Mouse (Mus musculus): Measurements from ENCODE around the gene Kcnq1.

Gene Kcnq1

GRCm38 (mm10) chr7:143286532-143287290, 180.5 kb downstream of the Kcnq1 start:
- no peak for DNase-seq

DNA sequence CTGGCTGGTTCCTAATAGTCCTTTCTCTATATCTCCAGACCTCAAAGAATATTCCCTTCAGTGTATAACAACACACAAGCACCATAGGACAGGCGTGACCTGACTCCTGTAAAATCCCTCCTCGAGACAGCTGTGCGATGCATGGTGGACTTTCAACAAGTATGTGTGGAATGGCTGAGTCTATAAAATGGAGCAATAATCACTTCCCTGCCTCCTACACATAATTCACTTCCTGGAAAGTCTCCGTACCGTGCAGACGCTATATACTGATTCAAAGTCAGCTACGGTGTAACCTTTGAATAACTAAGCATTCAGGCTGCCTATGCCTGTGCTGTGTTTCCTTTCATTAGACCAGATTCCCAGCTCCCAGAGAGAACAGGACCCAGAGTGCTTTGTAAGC, 182.0 kb downstream of the Kcnq1 start:
- no peak for DNase-seq

GRCm38 (mm10) chr7:143289082-143289849, 183.1 kb downstream of the Kcnq1 start:
- DNase-seq, result no peak

DNA sequence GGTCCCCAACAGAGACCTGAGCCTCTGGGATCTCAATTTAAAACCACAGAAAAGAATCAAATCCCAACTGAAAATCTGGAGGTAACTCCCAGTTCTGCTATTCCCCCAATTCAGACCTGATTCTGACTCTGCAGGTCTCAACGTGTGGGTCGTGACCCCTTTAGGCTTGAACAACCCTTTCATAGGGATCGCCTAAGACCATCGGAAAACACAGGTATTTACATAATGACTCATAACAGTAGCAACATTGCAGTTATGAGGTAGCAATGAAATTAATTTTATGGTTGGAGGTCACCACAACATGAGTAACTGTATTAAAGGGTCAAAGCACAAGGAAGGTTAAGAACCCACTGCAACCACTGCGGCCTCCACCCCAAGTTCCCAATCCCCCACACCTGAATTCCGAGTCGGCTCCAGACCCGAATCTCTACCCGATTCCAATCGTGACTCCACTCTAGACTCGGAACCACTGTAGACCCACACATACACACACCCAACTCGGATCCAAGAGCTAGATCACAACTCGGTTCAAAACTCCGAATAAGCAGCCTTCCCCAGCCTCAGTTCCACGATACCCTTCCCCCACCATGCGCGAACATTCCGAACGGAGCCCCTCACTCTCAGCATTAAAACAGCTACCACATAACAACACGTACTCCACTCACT, 188.7 kb downstream of the Kcnq1 start:
- DNase-seq, result no peak

- peak; percentile 46 for DNase-seq
These were observed 189.3 kb downstream of the Kcnq1 start for GRCm38 (mm10) chr7:143295356-143296000.

GRCm38 (mm10) chr7:143296001-143296379, 189.8 kb downstream of the Kcnq1 start:
- DNase-seq, result no peak

GRCm38 (mm10) chr7:143296384-143296801, 190.2 kb downstream of the Kcnq1 start:
- DNase-seq, result peak; percentile 87

- no peak for DNase-seq
These were observed 193.9 kb downstream of the Kcnq1 start for GRCm38 (mm10) chr7:143300037-143300436.

- no peak for DNase-seq
These were observed 194.5 kb downstream of the Kcnq1 start for GRCm38 (mm10) chr7:143300681-143301080.

DNA sequence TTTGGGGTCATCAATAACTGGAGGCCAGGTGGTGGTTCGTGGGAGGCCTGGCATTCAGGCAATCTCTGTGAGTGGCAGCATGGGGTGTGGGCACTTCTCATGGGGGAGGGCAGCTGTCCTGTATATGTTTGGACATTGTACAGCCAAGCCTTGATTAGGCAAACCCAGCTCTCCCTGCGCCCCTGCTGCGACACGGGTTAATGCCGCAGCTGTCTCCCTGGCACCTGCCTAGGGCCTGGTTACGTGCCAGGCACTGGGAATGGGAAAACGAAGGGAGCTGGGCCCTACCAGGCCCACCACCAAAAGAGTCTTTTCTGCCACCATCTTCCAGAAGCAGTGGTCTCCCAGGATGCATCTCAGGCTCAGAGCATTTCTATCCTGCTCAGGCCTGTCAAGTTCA, 196.0 kb downstream of the Kcnq1 start:
- no peak for DNase-seq

DNA sequence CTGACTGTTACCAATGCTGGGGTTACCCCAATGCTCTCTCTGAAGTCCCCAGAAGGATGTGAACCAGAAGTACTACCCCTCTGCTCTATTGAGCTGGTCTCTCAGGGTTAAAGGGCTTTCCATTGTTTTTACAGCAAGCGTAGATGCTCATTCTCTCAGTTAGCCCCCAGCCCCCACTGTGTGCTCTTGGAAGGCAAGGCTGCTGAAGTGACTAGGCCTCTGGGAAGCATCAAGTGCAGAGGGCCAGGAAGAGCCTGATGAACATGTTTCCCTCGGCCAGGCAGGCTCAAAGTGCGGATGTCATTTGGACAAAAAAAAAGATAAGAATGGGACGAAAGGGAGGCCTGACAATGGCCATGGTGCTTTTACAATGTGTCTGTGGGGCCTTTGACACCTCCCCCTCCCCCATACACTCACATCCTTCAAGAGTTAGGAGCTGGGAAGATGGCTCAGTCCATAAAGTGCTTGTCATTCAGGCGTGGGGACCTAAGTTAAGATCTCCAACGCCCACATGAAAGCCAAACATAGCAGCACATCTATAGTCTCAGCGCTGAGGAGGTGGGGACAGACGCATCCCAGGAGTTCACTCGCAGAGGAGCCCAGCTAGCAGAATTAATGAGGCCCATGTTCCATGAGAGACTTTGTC, 196.6 kb downstream of the Kcnq1 start:
- no peak for DNase-seq

DNA sequence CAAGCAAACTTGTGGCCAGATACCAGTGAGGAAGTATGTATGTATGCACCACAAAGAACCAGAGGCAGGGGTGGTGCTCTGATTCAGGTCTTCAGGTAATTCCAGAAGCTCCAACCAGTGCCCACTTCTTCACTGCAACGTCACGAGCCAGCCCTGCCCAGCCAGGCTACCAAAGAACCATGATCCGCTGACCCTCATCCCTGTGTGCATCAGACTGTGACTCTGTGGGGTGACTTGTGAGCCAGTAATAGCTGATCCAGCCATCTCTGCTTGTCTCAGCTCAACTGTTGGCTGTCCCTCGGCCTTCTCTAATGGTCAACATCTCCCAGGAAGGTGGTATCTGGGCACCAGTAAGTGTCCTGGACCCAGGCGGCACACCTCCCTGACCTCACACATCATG, 197.4 kb downstream of the Kcnq1 start:
- no peak for DNase-seq

GRCm38 (mm10) chr7:143305808-143306207, 199.6 kb downstream of the Kcnq1 start:
- DNase-seq, result no peak

DNA sequence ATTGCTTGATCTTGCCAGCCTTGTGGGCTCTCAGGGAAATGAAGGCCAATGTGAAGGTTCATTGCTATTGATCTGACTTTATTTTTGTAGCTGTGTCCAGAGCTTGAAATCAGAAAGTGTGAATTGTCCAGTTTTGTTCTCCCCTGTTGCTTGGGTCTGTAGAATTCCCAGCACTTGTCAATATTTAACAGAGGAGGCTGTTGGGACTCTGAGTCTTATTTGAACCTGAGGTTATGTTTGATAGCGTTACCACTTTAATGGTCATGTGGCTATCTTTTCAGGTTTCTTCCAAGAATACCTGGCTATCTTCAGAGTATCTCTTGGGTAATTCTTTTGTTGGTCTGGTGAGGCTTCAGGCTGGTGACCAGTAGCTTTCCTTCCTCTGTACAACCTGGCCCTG, 201.8 kb downstream of the Kcnq1 start:
- no peak for DNase-seq

- DNase-seq, result no peak
These were observed 204.1 kb downstream of the Kcnq1 start for GRCm38 (mm10) chr7:143310311-143310710.

- DNase-seq, result no peak
These were observed 204.7 kb downstream of the Kcnq1 start for GRCm38 (mm10) chr7:143310847-143311246.

DNA sequence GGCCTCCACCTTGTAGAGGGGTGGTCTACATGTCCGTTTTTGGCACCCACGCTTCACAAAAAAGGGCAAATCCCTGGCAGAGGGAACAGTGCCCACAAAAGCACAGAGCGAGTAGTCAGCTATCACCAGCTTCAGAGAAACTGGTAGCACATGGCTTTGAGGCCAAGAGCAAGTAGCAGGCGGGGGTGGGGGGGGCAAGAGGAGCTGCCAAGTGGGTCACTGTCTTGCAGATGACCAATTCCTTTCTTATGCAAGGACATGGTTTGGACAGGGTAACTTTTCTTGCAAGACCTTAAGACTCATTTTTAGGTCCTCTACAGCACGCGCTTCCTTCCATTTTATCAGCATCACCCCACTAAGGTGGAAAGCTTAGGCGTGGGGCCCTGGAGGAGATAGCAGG, 205.3 kb downstream of the Kcnq1 start:
- no peak for DNase-seq

DNA sequence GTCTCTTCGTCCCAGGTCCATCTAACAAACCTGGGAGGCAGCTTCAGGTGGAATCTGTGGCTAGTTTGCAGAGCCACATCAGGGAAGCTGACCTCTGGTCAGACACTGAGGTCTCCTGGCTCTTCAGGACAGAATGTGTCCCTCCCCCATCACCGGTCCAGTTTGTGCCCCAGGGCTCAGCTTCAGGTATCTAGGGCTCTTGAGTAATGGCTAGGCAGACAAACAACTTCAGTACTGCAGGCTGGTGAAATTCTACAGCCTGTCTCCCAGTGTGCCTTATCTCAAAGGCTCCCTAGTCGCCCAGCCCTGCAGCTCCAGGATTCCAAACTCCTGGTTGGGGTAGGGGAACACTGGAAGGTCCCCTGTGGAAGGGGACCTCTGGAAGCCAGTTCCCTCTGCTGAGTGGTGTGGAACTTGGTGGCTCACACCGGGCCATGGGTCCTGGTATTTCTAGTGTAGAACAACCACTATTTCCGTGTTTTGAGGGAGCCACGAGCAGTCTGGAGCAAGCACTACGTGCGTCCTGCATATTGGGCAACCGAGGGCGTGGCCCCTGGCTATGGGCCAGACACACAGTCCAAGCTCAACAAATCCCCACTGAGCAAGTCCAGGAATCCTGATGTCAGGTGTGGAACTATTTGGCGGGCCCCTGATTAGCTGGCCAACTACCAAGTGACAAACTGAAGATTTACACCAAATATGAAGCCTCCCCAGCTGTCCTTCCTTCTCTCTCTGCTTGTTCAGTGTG, 207.6 kb downstream of the Kcnq1 start:
- DNase-seq, result peak; percentile 88

DNA sequence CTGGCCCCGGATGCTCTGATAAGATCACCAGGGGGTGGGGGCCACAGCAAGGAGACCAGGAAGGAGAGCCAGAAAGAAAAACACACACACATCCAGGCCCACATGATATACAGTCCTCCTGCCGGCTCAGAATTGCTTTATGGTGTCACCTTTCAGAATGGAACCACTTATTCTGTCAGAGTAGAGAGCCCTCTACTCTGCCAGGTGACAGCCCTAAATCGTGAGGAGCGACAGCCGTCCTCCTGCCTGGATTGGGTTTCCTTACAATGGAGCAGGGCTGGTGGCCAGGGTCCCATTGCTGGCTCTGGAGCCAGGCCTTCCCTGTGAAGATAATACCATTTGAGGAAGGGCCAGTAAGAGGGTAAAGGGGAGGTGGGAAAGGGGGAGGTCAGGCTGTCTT, 212.3 kb downstream of the Kcnq1 start:
- no peak for DNase-seq

DNA sequence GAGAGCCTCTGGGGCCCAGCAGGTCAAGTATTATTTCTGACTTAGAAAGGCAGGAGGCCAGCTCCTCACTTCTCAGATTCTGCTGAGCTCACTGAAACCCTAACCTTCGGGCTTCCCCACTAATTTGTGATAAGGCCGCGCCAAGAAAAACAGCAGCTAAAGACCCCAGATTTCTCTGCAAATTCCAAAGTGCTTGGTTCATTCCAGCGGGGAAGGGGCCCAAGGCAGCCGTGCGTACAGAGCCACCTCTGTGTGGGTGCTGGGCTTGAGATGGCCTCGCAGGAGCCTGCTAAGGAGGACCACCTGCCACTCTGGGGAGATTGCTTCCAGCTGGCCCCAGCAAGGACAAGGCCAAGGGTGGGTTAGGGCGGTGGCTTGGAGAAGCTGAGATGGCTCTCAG, 214.2 kb downstream of the Kcnq1 start:
- no peak for DNase-seq

DNA sequence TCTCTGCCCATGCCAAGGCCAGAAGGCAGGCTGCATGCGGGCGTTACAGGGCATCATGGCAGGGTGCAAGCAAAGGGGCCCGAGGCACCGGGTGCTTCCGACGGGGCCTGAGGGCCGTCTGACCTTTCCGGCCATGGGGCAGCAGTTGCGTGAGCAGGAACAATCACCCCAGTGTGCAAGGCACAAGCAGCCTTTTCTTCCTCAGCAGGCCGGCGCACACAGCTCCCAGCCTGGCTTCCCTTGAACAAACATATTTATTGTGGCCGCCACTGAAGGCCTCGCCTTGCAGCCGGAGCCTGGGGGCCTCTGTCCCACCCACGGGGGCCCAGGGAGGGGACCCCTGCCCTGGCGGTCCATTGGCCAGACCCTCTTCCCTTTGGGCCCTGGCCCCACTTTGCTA, 218.9 kb downstream of the Kcnq1 start:
- DNase-seq, result no peak

All from lung, postnatal 14 days (tissue).